Mouse (Mus musculus): ENCODE measurements around the gene Parp3.

The Parp3 gene

GRCm38 (mm10) chr9:106436566-106436965 lies 40.2 kb downstream of the Parp3 start:
- POLR2A ChIA-PET = interaction anchor here in 3 of 4 experiments (0.6 to 14.6 kb wide), 14 partner anchors 11 to 265 kb away, joined by 3 to 505 read pairs (median 4); partner anchors contain the start of genes Abhd14a (in 2 of the 3), Abhd14b (in 2 of the 3), Parp3 (in 2 of the 3) and Pcbp4 (in 2 of the 3)
- CTCF ChIA-PET = interaction anchor here in 2 of 4 experiments (0.6 to 1.5 kb wide), 3 partner anchors 14 to 207 kb away, joined by 3 to 4 read pairs (median 4); partner anchors contain the start of gene Parp3 (in 1 of the 2)

- ChIA-PET CTCF (interaction anchor here in 2 of 4 experiments (1.4 to 2.5 kb wide), 4 partner anchors 12 to 43 kb away, joined by 4 to 13 read pairs (median 8); partner anchors contain the start of genes Parp3 (in 2 of the 2) and Rrp9 (in 1 of the 2)), POLR2A (interaction anchor here (0.5 to 14.6 kb wide), 42 partner anchors 8 to 941 kb away, joined by 3 to 505 read pairs (median 5); partner anchors contain the start of genes Parp3 (in 4 of the 4), Pcbp4 (in 3 of the 4), Rrp9 (in 3 of the 4) and Abhd14a (in 2 of the 4))
Observed at GRCm38 (mm10) chr9:106433389-106433788, 43.4 kb downstream of the Parp3 start.

GRCm38 (mm10) chr9:106430015-106430264 lies 46.8 kb downstream of the Parp3 start:
- POLR2A ChIA-PET = interaction anchor here (0.6 to 14.6 kb wide), 86 partner anchors 8 to 644 kb away, joined by 3 to 505 read pairs (median 5); partner anchors contain the start of genes Parp3 (in 4 of the 4), Abhd14a (in 3 of the 4), Abhd14b (in 3 of the 4) and Acy1 (in 3 of the 4)
- CTCF ChIA-PET = interaction anchor here (0.6 to 3.7 kb wide), 9 partner anchors 8 to 317 kb away, joined by 3 to 35 read pairs (median 3); partner anchors contain the start of genes Parp3 (in 2 of the 4), Abhd14a (in 1 of the 4), Abhd14b (in 1 of the 4) and Acy1 (in 1 of the 4)

DNA sequence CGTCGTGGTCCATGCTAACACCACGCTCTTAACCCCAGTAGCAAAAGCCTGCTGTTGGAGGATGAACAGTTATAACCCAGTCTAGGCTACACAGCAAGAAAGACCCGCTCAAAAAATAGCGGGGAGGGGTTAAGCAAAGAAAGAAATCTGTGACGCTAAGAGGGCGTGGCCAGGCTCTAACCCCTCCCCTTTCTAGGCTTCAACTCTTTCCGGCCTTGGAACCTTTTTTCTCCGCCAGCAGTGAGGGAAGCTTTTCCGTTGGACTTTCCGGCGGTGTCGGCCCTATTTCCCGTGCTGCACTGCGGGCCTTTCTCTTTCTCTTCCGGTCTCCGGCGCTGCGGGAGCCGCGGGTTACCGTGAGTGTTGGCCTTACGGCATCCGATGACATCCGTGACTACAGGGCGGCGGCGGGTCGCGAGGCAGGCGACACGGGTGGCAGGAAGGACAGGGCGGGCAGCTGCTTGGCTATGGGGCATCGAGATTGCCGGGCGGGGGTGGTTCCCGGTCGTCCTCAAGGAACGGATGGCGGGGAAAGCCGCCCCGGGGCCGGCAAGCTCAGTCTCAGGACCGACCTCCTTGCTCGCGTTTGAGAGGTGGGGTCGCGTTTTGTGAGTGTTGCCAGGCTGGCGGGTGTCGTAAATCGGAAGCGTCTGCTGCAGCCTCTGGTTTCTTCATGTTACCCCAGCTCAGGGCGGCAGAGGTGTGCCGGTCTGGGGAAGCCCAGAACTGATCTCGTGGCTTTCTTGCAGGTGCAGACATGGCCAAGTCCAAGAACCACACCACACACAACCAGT lies 47.3 kb downstream of the Parp3 start, which contains the start of gene Rpl29:
TSS of gene Rpl29 (plus strand) at position 234 of the 794 bp plus-strand sequence.
- ChIA-PET CTCF (interaction anchor here (0.6 to 3.7 kb wide), 16 partner anchors 9 to 317 kb away, joined by 3 to 35 read pairs (median 3); partner anchors contain the start of genes Parp3 (in 4 of the 4), Rrp9 (in 2 of the 4), Abhd14a (in 1 of the 4) and Abhd14b (in 1 of the 4)), POLR2A (interaction anchor here (0.6 to 14.6 kb wide), 121 partner anchors 8 to 643 kb away, joined by 3 to 505 read pairs (median 4); partner anchors contain the start of genes Parp3 (in 4 of the 4), Abhd14a (in 3 of the 4), Abhd14b (in 3 of the 4) and Acy1 (in 3 of the 4))

DNA sequence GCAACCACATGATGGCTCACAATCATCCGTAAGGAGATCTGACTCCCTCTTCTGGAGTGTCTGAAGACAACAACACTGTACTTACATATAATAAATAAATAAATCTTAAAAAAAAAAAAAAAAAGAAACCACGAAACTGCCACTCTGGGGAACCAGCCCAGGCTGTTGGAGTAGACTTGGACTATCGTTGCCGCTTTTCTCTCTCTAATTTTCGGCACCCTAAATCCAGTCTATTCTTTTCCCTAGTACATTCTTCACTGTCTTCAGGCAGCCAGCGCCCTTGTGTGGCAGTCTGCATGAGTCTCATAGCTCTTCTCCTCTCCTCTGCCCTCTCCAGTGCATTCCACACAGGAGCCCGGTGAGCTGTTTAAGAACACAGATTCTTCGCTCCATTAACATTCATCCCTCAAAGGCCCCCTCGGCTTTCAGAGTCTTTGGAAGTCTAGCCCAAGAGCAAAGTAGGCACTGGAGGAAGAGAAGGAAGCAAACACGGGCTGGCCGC lies 48.0 kb downstream of the Parp3 start:
- CTCF ChIA-PET = interaction anchor here (0.7 to 3.7 kb wide), 16 partner anchors 10 to 348 kb away, joined by 3 to 35 read pairs (median 3); partner anchors contain the start of genes Parp3 (in 4 of the 4), Rrp9 (in 2 of the 4), Abhd14a (in 1 of the 4) and Abhd14b (in 1 of the 4)
- POLR2A ChIA-PET = interaction anchor here (0.6 to 14.6 kb wide), 93 partner anchors 7 to 394 kb away, joined by 3 to 505 read pairs (median 5); partner anchors contain the start of genes Acy1 (in 3 of the 4), Parp3 (in 3 of the 4), Pcbp4 (in 3 of the 4) and Poc1a (in 3 of the 4)

DNA sequence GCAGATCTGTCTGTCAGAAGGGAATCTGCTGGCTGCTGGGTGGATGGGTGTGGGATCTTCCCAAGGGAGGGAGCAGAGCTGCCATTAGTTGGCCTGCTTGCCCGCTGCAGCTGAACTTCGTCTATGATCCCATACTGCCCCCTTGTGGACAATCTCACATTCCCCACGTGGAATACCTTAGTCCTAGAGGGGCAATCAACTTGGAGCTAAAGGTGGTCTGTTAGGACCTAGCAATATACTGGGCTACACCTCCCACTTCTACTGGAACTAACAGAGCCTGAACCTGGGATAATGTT lies 54.9 kb downstream of the Parp3 start:
- ChIA-PET CTCF (interaction anchor here (0.5 to 3.0 kb wide), 134 partner anchors 8 to 955 kb away, joined by 3 to 56 read pairs (median 5); partner anchors contain the start of genes Parp3 (in 4 of the 4), Acy1 (in 2 of the 4), Dusp7 (in 2 of the 4) and Poc1a (in 2 of the 4)), POLR2A (interaction anchor here (0.7 to 3.5 kb wide), 41 partner anchors 8 to 263 kb away, joined by 3 to 50 read pairs (median 3); partner anchors contain the start of genes Parp3 (in 3 of the 4), Acy1 (in 2 of the 4), Rpl29 (in 2 of the 4) and Alas1 (in 1 of the 4))

- ChIA-PET CTCF (interaction anchor here (0.5 to 3.0 kb wide), 129 partner anchors 7 to 841 kb away, joined by 3 to 56 read pairs (median 5); partner anchors contain the start of genes Parp3 (in 4 of the 4), Poc1a (in 2 of the 4), Rrp9 (in 2 of the 4) and Abhd14a (in 1 of the 4)), POLR2A (interaction anchor here (0.6 to 3.5 kb wide), 45 partner anchors 8 to 263 kb away, joined by 3 to 50 read pairs (median 3); partner anchors contain the start of genes Acy1 (in 3 of the 4), Rpl29 (in 3 of the 4), Parp3 (in 2 of the 4) and Alas1 (in 1 of the 4))
Observed at GRCm38 (mm10) chr9:106421033-106421864, 55.5 kb downstream of the Parp3 start.

- CTCF ChIA-PET = interaction anchor here (0.6 to 3.0 kb wide), 34 partner anchors 12 to 841 kb away, joined by 3 to 56 read pairs (median 6); partner anchors contain the start of genes Parp3 (in 3 of the 4), Rrp9 (in 2 of the 4), Pcbp4 (in 1 of the 4) and Twf2 (in 1 of the 4)
Observed at GRCm38 (mm10) chr9:106420608-106421007, 56.1 kb downstream of the Parp3 start.

More at GRCm38 (mm10) chr9:106420608-106421007, 56.1 kb downstream of the Parp3 start:
- POLR2A ChIA-PET = interaction anchor here (0.7 to 3.5 kb wide), 16 partner anchors 8 to 248 kb away, joined by 3 to 50 read pairs (median 4); partner anchors contain the start of genes Acy1 (in 2 of the 4), Parp3 (in 2 of the 4), Rpl29 (in 2 of the 4) and Pcbp4 (in 1 of the 4)

All from embryonic stem cell, embryonic (primary cell).